Mouse (Mus musculus): ENCODE results near the gene Rnf8. TPM values are rescaled to one million over a fixed set of nuclear protein-coding genes. Genes with fewer than 3 reads are reported as not detected.

The Rnf8 gene
- total RNA-seq, 2 experiments from 2014 or later = 88.9 to 93.3 TPM

DNA sequence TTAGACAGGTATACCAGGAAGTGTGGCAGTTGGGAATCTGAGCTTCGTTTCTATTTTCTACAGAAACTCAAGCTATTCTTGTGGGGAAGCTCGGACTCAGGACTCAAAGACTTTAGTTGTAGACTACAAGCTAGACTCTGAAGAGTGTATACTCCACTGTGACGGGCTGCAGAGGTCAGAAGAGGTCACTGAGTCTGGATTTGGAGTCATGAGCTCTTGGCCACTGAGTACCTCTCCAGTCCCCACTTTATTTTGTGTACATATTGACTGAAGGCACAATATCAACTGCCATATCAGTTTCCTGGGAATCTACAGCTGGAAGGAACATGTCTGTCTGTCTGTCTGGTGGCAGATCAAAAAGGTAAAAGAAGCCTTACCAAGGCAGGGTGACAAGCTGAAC lies 4.6 kb downstream of the Rnf8 start:
- no peak for DNase-seq (ENCODE audit: low spot score in 2 of 2)

DNA sequence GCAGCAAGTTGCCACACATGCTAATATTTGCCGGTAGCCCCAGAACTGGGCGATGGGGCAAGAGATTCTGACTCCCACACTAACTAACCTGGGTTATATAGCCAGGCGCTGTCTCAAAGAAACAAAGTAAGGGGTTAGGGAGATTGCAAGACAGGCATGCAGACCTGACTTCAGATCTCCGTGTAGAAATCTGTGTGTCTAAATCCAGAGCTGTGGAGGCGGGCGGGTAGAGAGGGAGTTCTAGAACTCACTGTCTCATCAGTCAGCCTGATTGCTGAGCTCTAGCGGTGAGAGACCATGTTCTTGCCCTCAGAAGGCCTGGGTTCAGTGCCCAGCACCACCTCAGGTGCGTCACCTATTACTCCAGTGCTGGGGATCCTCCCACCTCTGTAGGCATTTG lies 8.9 kb downstream of the Rnf8 start:
- no peak for DNase-seq (ENCODE audit: low spot score in 2 of 2)

DNA sequence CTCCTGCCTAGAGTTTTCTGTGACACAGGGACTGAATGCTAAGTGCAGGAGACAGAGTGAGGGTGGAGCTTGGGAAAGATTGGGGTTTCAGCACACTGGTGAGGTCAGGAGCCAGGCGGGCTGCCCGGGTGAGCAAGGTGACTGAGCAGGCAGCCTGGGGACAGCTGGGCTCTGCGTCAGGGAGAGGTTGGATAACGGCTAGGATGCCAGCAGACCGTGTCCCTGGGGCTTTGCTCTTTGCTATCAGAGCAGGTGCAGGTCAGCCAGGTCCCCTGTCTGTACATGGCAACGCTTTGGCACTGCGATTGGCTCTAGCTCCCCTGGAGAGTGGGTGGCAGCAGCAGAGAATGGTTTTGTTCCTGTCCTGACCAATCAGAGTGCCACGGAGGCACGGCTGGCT lies 12.7 kb downstream of the Rnf8 start:
- no peak for DNase-seq (ENCODE audit: low spot score in 2 of 2)

DNA sequence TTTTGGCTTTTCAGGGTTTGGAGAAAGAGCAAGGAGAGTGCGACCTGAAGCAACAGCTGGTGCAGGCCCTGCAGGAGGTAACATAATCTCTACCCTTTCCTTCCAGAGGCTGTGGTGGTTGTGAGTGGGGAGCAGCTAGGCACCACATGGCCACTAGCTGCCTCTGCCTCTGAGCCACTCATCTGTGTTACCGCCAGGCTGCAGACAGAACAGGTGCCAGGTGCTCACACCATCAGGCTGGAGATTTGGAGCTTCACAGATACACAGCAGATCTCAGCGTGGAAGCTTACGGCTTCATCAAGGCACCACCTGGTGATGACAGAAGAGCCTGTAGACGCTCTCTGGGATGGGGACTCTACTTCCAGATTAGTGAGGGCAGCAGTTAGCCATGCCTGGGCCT lies 14.4 kb downstream of the Rnf8 start:
- no peak for DNase-seq (ENCODE audit: low spot score in 2 of 2)

DNA sequence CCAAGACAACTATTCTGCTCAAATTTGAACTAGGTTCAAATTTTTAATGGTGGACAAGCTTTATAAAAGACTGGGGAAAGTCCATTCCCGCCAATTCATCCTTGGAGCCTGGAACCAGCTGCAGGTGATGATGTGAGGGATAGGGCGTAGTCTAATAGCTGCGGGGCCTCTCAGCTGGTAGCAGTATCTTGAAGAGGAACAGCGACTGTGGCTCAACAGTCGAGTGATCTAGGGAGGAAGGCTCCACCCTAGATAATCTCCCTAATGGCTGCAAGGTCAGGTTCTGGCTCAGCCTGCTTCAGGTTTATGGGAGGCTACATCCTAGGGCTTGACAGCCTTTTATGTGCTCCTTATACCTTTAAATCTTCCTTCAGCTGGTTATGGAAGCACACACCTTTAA lies 15.0 kb downstream of the Rnf8 start:
- no peak for DNase-seq (ENCODE audit: low spot score in 2 of 2)

DNA sequence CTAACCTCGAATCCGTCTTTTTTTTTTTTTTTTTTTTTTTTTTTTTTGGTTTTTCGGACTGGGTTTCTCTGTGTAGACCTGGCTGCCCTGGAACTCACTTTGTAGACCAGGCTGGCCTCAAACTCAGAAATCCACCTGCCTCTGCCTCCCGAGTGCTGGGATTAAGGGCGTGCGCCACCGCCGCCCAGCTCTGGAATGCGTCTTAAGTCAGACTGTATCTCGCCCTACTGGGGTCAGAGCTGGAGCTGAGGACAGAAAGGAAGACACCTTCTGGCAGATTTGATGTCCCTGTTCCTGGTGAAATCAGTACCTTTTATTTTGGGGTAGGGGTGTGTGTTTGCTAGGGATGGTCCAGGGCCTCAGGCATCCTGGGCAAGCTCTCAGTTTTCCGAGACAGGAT lies 17.7 kb downstream of the Rnf8 start:
- DNase-seq (ENCODE audit: low spot score in 2 of 2) = no peak

DNA sequence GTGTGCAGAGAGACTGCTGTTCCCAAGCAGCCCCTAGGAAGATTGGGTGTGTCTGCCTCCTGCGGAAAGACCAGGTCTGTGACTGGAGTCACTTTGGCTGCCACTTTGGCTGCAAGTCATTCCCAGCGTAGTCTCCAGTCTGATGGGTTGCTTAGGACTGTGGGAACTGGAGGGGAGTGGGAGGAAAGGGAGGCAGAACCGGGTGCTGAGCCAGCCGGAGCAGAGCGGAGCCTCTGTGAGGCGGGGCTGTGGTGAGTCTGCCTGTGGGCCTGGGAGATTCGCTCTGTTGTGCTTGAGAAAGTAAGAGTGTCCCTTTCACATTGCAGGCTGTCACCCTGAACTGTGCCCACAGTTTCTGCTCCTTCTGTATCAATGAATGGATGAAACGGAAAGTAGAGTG lies 20.9 kb downstream of the Rnf8 start:
- no peak for DNase-seq (ENCODE audit: low spot score in 2 of 2)

DNA sequence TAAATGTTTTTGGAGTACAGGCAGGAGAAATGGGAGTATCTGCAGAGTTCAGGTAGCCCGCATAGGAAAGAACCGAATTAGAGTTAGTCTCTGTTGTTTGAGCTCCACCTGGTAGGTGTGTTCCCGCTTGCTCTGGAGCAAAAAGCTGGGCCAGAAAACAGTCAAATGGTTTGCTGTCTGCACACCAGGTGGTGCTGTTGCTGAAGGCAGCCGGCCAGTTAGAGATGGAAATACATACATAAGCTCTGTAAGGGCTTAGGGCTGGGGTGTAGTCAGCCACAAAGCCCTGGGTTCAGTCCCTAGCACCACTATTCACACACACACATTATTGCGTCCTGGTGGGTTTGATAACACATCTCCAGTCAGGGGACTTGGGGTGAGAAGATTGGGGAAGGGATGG lies 21.5 kb downstream of the Rnf8 start:
- DNase-seq (ENCODE audit: low spot score in 2 of 2) = no peak

DNA sequence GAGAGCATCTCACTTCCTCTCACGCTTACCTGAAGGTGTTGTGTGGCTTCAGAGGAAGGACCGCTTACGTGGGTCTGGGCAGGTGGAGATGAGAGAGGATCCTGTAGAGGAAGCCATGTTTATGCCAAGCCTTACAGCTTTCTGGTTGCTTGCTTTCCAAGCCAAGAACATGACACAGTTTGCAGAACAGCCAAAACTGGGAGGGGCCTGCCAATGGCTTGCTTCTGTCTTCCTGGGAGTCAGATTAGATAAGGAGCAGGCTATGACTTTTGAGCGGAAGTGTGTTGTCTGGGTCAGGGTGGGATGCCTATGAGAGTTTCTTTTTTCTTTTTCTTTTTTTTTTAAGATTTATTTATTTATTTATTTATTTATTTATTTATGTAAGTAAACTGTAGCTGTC lies 22.8 kb downstream of the Rnf8 start:
- no peak for DNase-seq (ENCODE audit: low spot score in 2 of 2)

DNA sequence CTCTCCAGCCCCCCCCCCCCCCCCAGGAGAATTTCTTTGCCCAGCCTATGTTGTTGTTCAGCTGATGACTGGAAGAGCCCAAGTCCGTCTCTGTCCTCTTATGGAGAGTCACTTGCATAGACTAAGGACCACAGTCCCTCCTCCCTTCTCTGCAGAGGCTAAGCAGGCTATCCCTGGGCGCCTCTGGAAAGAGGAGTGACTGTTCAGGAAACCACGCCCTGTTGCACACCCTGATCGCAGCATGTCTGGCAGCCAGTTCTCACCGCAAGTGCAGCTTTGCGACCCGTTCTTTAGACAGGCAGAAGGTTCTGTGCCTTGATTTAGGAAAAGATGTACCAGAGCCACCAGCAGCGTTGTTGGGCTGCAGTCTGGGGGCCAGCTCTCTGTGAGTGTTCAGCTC lies 23.3 kb downstream of the Rnf8 start:
- DNase-seq (ENCODE audit: low spot score in 2 of 2) = no peak

DNA sequence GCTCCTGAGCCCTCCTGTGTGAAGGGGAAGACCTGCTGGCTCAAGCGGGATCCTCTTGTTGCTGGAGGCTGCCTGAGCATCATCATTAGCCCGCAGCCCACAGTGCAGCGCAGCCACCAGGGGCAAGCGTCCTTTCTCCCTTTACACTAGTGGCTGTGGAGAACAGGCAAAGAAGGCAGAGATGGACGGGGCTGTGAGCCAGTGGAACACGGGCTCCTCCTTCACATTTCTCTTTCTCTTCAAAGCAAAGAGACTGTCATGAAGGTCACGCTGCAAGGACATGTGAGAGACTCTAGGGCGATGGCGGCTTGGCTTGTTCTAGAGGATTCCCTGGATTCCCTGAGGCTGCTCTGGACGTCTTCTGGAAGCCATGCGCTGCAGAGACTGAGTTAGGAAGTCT lies 26.4 kb downstream of the Rnf8 start:
- DNase-seq (ENCODE audit: low spot score in 2 of 2) = no peak

DNA sequence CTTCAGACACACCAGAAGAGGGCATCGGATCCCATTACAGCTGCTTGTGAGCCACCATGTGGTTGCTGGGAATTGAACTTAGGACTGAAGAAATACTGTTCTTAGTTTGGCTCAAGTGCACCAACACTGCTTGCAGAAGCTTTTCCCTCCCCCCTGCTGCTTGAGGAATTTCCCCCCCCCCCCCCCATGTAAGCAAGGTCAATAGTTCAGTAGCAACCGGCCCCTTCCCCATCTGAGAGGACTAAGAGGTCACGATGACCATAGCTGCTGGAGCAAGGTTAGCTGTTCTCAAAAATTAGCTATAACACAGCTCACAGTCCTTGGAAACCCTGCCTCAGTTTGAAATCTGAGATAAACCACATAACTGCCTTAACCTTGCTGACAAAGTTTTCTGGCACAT lies 27.6 kb downstream of the Rnf8 start:
- DNase-seq (ENCODE audit: low spot score in 2 of 2) = no peak

DNA sequence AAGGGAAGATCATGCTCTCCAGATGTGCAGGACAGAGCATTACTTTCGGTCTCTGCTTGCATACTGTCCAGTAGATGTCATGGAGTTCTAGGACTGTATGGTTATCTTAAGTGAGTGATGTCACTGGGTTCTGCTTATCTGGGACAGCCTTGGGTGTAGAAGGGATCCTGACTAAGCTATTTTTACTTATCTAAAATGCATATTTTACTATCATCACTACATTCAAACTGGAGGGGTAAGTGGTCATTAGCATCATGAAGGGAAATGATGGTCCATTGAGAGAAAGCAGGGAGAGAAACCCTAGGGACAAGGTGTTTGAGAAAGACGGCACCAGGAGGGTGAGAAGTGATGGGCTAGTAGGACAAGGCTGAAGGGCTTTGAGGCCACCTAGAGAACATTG lies 43.7 kb downstream of the Rnf8 start:
- no peak for DNase-seq (ENCODE audit: low spot score in 2 of 2)

DNA sequence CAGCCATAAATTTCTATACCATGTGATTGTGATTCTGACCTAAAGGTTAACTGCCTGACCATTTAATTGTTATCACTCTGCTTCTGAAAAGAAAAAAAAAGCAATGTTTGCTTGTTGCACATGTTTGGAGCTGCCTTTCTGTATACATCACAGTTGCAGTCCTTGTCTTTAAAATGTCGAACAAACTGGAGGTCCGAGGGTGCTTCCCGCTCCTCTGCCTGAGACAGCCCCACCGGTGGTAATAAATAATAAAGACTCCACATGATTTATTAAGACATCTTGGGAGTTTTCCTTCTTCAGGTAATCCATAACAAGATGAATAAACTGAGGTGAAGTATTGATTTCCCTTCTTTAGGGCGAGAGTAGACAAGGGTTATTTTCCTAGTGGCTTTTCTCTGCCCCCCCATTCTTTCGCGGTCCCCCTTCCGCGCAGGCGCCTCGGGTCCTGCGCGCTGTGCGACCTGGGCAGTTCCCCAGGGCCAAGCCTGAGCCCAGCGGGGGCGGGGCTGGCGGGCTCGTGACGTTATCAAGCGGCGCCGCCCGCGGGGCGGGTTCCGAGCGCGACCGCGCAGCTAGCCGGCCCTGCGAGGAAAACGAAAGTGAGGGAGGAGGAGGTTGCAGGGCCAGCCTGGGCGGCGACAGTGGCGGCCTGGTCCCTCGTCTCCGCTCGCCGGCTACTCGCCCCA lies 45.6 kb downstream of the Rnf8 start, which contains the start of gene Cmtr1:
Cmtr1 (plus strand) TSS at position 520 of the 686 bp plus-strand sequence.
- DNase-seq (ENCODE audit: low spot score in 2 of 2) = peak; percentile 97 to 99

DNA sequence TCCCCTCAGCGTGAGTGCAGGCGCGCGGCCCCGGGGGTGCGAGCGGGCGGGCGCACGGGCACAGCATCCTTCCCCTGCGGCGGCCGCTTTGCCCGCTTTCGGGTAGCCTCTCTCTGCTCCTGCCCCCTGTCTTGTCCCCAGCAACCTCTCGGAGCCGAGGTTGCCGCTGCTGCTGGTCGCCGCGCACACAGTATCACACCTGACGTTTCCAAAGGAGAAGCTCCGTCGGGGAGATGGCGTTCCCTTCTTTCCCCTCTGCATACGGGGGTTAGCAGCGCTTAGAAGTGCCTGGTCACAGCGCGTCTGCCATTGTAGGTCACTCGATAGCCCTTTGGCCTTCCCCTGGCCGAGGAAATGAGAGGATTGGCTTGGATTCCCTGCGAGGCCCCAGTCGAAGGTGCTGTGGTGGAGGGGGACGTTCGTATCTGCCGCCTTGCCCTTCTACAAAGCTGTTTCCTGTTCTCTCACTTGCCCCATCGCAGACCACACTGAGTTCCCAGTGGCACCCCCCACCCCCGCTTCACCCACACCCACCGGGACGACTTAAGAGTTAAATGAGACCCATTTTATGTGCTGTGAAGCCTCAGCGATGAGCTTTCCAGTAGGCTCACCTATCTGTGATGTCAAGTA lies 46.3 kb downstream of the Rnf8 start:
- DNase-seq (ENCODE audit: low spot score in 2 of 2) = no peak

DNA sequence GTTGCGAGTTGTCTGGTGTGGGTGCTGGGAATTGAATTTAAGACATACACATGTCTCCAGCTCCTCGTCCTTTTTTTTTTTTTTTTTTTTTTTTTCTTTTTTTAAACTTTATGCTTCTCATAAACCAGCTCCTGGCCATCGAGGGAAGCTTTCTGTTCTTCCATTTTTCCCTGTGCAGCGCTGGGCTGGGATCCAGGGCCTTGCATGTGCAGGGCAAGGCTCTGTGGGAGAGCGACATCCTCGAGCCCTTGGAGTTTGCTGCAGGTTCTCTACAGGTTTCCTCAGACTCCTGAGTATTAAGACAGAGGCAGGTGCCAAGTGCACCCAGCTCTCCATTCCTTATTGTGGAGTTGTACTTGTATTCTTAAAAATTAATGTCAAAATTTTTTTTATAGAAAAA lies 47.6 kb downstream of the Rnf8 start:
- DNase-seq (ENCODE audit: low spot score in 2 of 2) = no peak

DNA sequence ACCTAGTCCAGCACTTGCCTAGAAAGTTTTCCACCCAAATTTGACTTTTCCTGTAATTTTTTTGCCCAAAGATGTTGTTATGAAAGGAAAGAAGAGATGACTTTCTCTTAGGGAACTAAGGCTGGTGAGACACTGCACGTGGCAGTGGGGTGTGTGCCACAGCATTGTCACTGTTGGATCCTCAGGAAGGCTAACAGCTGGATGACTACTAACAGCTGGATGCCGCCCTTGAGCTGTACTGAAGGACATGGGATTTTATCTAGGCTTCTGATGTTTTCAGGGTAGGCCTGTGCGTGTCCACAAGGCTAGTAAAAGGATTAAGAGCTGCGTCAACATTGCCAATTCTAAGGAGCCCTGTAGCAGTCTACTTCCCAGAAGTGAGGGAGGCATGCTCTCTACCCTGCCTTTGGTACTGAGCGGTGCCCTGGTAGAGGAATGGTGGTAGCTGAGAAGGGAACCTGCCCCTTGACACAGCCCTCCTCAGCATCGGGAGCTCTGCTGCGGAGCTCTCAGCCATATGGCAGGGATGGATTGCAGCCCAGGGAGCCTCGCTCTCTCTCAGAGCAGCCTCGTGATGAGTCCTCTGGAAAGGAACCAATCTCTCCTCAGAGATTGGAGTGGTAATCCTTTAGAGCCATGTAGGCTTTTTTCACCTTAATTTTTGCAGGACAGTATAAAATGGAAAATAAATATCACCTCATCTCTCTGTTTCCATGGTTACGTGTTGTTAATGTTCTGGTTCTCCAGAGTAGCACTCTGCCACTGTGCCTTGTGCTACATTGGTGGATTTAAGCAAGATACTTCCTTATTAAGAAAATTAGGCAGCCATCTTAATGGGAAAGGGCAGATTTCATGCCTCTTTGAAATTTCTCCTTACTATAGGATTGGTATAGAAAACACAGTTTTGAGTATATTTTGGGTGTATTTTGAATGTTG lies 53.7 kb downstream of the Rnf8 start:
- no peak for DNase-seq (ENCODE audit: low spot score in 2 of 2)

DNA sequence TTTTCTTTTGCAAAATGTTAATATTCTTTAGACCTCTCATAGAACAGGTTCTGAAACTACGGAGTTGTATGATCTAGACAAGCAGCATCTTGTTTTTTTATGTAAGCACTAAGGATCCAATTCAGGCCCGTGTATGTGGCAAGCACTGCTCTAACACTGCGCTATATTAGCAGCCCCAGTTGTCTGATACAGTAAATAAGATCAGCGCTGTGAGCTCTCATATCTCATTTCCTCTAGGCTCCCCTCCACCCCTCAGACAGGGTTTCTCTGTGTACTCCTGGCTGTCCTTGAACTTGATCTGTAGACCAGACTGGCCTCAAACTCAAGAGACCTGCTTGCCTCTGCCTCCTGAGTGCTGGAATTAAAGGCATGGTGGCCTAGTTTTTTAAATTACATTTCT lies 54.4 kb downstream of the Rnf8 start:
- DNase-seq (ENCODE audit: low spot score in 2 of 2) = no peak

DNA sequence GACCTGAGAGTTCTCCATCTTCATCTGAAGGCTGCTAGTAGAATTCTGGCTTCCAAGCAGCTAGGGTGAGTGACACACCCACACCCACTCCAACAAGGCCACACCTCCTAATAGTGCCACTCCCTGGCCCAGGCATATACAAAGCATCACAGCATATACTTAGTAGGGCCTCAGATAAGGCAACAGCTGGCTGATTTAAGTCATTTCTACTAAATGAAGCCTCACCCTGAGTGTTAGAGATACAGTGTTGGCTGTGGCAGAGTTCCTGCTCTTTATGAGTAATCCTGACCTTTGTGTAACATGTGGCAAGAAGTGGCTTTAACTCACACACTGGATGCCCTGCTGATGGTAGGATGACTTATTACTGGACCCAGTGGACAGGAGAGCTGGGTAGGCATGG lies 55.3 kb downstream of the Rnf8 start:
- DNase-seq (ENCODE audit: low spot score in 2 of 2) = no peak

DNA sequence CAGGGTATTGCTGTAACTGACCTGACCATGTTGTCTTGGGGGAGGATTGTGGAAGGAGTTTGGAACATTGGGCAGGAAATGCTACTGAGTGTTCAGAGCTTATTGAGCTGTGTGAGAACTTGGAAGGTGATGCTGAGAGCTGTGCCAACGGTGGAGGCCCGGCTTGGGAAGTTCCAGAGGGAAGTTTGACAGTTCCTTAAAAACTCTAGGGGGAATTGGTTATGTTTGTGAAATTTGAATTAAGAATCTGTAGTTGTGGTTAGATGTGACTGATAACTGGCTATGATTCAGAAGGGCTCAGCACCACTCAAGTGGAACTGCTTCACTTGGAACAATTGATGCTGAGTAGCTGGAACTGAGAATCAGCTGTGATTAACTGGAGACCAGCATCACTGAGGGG lies 56.4 kb downstream of the Rnf8 start:
- no peak for DNase-seq (ENCODE audit: low spot score in 2 of 2)

DNA sequence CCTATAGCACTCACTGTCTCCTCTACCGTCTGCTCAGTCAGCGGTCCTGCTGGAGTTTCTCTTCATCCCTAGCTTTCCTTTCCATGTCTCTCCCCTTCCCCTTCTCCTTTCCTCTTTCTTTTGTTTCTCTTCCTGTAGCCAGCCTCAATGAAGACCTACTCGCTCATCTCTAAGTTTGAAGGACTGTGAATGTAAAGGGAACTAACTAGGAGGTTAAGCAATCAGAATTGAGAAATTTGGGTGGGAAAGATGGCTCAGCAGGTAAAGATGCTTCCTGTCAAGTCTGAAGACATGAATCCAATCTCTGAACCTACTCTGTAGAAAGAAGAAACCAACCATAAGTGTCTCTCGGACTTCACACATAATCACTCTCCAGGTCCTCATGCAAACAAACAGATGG lies 58.7 kb downstream of the Rnf8 start:
- no peak for DNase-seq (ENCODE audit: low spot score in 2 of 2)

DNA sequence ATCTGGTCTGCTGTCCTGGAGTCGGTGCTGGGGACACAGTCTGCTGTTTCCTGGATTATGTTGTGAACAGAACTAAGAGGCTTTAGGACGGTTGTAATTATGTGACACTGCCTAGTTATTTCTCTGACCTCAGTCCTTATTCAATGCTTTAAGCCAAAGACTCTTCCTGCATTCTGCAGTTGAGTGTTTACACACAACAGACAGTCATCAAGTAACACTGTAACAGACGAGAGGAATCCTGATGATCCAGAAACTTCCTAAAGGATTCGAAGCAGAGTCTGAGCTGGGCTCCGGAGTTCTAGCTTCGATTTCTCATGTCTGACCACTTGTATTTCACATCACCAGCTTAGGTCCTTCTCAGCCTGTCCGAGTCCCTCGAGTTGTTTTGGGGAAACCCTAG lies 63.9 kb downstream of the Rnf8 start:
- no peak for DNase-seq (ENCODE audit: low spot score in 2 of 2)
